Mouse (Mus musculus) testis, adult 2 months (tissue): ENCODE measurements around the gene B3gnt3.
A peak's percentile ranks its signal among the peaks of the same experiment; 100 is the strongest.
"Not testable (repeated sequence)": the region's sequence is repeated elsewhere in the genome, so short reads cannot be mapped to it uniquely, and the experiment has no call there.

ENCODE experiments used
- CTCF ChIP-seq: fragments of 200-500 bp; IDR thresholded peaks from 2 replicates; pipeline ENCODE4 v1.5.1; 2012; ENCODE audit warnings: low read depth, mild to moderate bottlenecking, inconsistent platforms, low read length, moderate library complexity; ENCODE audit not compliant: control insufficient read depth, insufficient read depth, insufficient replicate concordance
- POLR2A ChIP-seq: fragments of 200-500 bp; IDR thresholded peaks from 2 replicates; pipeline ENCODE4 v1.6.1; 2012; ENCODE audit warnings: low read depth, mild to moderate bottlenecking, inconsistent platforms, low read length, moderate library complexity; ENCODE audit not compliant: control insufficient read depth

DNA sequence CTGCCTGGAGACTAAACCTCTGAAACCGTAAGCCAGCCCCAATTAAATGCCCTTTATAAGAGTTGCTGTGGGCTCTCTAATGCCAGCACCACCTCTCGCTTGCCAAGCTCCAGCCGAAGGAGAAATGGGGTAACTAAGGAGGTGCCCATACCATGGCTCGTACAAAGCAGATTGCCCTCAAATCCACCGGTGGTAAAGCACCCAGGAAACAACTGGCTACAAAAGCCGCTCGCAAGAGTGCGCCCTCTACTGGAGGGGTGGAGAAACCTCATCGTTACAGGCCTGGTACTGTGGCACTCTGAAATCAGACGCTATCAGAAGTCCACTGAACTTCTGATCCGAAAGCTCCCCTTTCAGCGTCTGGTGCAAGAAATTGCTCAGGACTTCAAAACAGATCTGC is 6.1 kb downstream of the B3gnt3 start:
- peak; percentile 34; the same call in 1 of the 2 replicates for TF ChIP-seq CTCF
- TF ChIP-seq POLR2A = not testable (repeated sequence)
